Mouse (Mus musculus) myocyte (in vitro differentiated cells): ENCODE measurements around the gene Tmem230. TPM values are rescaled to one million over a fixed set of nuclear protein-coding genes. Genes with fewer than 3 reads are reported as not detected.
"Not testable (repeated sequence)": the region's sequence is repeated elsewhere in the genome, so short reads cannot be mapped to it uniquely, and the experiment has no call there.

Experiments used
- H3K27me3 ChIP-seq: one replicate; pipeline ENCODE4 v1.6.1; 2011; ENCODE audit not compliant: control insufficient read depth, insufficient read depth, insufficient read length
- H3K36me3 ChIP-seq: one replicate; pipeline ENCODE4 v1.6.1; 2011; ENCODE audit not compliant: control insufficient read depth, insufficient read depth
- H3K4me2 ChIP-seq: one replicate; pipeline ENCODE4 v1.6.1; 2011; ENCODE audit warnings: low read depth, control low read depth
- H3K4me3 ChIP-seq: one replicate; pipeline ENCODE4 v1.5.1; 2011; ENCODE audit warnings: mild to moderate bottlenecking, control low read depth, moderate library complexity
- H3K79me2 ChIP-seq: one replicate; pipeline ENCODE4 v1.6.1; 2011; ENCODE audit not compliant: control insufficient read depth, insufficient read depth
- H3ac ChIP-seq: one replicate; pipeline ENCODE4 v1.6.1; 2011; ENCODE audit not compliant: control insufficient read depth, insufficient read length
- CEBPB ChIP-seq: IDR thresholded peaks from 2 replicates; pipeline ENCODE4 v1.6.1; 2011; ENCODE audit warnings: mild to moderate bottlenecking, moderate library complexity; ENCODE audit not compliant: poor library complexity, insufficient read depth, severe bottlenecking
- E2F4 ChIP-seq: IDR thresholded peaks from one replicate; pipeline ENCODE4 v1.6.1; 2011; ENCODE audit warnings: mild to moderate bottlenecking, control low read depth, moderate library complexity; ENCODE audit not compliant: insufficient read depth
- MAX ChIP-seq: IDR thresholded peaks from one replicate; pipeline ENCODE4 v1.6.1; 2011; ENCODE audit warnings: low read depth, mild to moderate bottlenecking, control low read depth
- MYOD1 ChIP-seq, 3 experiments: IDR thresholded peaks; one replicate each; pipeline ENCODE4 v1.6.1; 2011; ENCODE audit warnings: control low read depth in 2 of 3, low read depth in 2 of 3, mild to moderate bottlenecking in 2 of 3, moderate library complexity in 1 of 3; ENCODE audit not compliant: insufficient read length in 2 of 3, control insufficient read depth in 1 of 3
- MYOG ChIP-seq, 3 experiments: IDR thresholded peaks; one replicate each; pipeline ENCODE4 v1.6.1; 2011; ENCODE audit warnings: control low read depth in 2 of 3, low read depth in 2 of 3, mild to moderate bottlenecking in 2 of 3; ENCODE audit not compliant: insufficient read length in 2 of 3, control insufficient read depth in 1 of 3, insufficient read depth in 1 of 3
- POLR2A ChIP-seq: IDR thresholded peaks from one replicate; pipeline ENCODE4 v1.6.1; 2011; ENCODE audit warnings: low read depth, mild to moderate bottlenecking, control low read depth, moderate library complexity; ENCODE audit not compliant: insufficient read length
- POLR2AphosphoS2 ChIP-seq: IDR thresholded peaks from one replicate; pipeline ENCODE4 v1.6.1; 2011; ENCODE audit warnings: low read depth, control low read depth; ENCODE audit not compliant: insufficient read length
- REST ChIP-seq: IDR thresholded peaks from one replicate; pipeline ENCODE4 v1.6.1; 2011; ENCODE audit warnings: mild to moderate bottlenecking, control low read depth, moderate library complexity; ENCODE audit not compliant: insufficient read depth, insufficient read length
- SRF ChIP-seq: IDR thresholded peaks from one replicate; pipeline ENCODE4 v1.6.1; 2011; ENCODE audit warnings: low read depth; ENCODE audit not compliant: control insufficient read depth, insufficient read length
- TCF12 ChIP-seq: IDR thresholded peaks from one replicate; pipeline ENCODE4 v1.6.1; 2011; ENCODE audit warnings: mild to moderate bottlenecking, control low read depth; ENCODE audit not compliant: poor library complexity, insufficient read depth, severe bottlenecking
- TCF3 ChIP-seq: IDR thresholded peaks from one replicate; pipeline ENCODE4 v1.6.1; 2011; ENCODE audit warnings: low read depth, control low read depth; ENCODE audit not compliant: insufficient read length
- USF1 ChIP-seq: IDR thresholded peaks from one replicate; pipeline ENCODE4 v1.6.1; 2011; ENCODE audit warnings: low read depth, mild to moderate bottlenecking, control low read depth, moderate library complexity
- polyA plus RNA-seq: library from polyadenylated mRNA; unstranded; fragments of >200 nt; fragmentation: generic; extraction: Trizol; gene quantifications from one replicate; pipeline ENCODE4 v1.2.1, GENCODE M21; 2012; ENCODE audit warnings: missing spikeins

Gene Tmem230
- 76.6 TPM for polyA plus RNA-seq

GRCm38 (mm10) chr2:132247539-132248313 lies at the start of gene Tmem230:
Gene Tmem230, minus strand, starts transcription at chr2:132247807.
- H3K36me3 ChIP-seq = peaks cover 32% of the 10 kb centered on the region
- H3K4me2 ChIP-seq = peak within 1 kb of the TSS; percentile 85

DNA sequence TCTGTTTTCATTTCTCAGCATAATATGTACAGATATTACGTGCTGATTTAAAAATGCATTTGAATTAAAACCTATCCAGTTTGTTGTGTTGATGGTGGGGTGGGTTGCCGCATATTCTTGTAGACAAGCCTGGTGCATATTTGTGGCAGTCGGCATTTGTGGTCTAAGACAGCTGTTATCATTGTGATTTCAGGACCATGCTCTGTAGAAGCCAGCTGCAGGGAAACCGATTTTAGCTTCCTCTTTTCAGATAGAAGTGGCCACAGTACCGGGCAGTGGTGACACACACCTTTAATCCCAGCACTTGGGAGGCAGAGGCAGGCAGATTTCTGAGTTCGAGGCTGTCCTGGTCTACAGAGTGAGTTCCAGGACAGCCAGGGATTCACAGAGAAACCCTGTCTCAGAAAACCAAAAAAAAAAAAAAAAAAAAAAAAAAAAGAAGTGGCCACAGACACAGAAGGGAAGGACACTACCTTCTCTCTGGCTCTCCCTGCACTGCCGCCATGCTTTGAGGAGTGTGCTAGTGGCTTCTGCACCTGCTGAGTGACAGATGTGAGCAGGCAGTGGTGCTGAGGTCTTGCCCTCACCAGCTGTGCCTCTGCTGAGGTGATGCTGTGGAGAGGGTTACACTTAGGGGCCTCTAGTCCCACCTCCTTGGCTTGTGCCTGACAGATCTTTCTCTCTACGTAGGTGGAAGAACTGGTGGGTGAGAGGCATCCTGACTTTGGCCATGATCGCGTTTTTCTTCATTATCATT lies 46.3 kb upstream of the Tmem230 start:
- no peak overlapping the region for H3K4me3 ChIP-seq

More at GRCm38 (mm10) chr2:132247539-132248313, at the start of gene Tmem230:
- H3K27me3 ChIP-seq = no peaks in the 10 kb centered on the region
- H3K4me3 ChIP-seq = peak within 1 kb of the TSS; percentile 48
- no peak for TF ChIP-seq MYOD1 (IDR thresholded peaks at IDR 0.05; ENCODE audit: control insufficient read depth in 1 of 3, insufficient read length in 2 of 3, low read depth in 2 of 3)
- no peak for TF ChIP-seq E2F4
- peak; percentile 92 for TF ChIP-seq MAX
- TF ChIP-seq TCF12 = no peak
- no peak for TF ChIP-seq REST
- no peak for TF ChIP-seq MYOG (IDR thresholded peaks at IDR 0.05; ENCODE audit: control insufficient read depth in 1 of 3, insufficient read depth in 1 of 3, insufficient read length in 2 of 3, low read depth in 2 of 3)
- no peak for TF ChIP-seq CEBPB
- TF ChIP-seq SRF = no peak
- no peak for TF ChIP-seq TCF3
- TF ChIP-seq USF1 = peak; percentile 11
- peak; percentile 85 for TF ChIP-seq POLR2AphosphoS2
- peak; percentile 78 for TF ChIP-seq POLR2A
- H3K79me2 ChIP-seq = peaks cover 43% of the 10 kb centered on the region
- H3ac ChIP-seq = no peak within 1 kb of the TSS

GRCm38 (mm10) chr2:132292083-132292482 lies 44.5 kb upstream of the Tmem230 start:
- no peak overlapping the region for H3K4me3 ChIP-seq

More for the DNA sequence above, 46.3 kb upstream of the Tmem230 start:
- H3ac ChIP-seq = no peak overlapping the region
- no peak for TF ChIP-seq CEBPB
- TF ChIP-seq SRF = no peak
- peak in 2 of 3 experiments; percentile 12 to 56 for TF ChIP-seq MYOD1 (IDR thresholded peaks at IDR 0.05; ENCODE audit: control insufficient read depth in 1 of 3, insufficient read length in 2 of 3, low read depth in 2 of 3)
- peak; percentile 21 for TF ChIP-seq TCF12
- no peak for TF ChIP-seq E2F4
- TF ChIP-seq MYOG (IDR thresholded peaks at IDR 0.05; ENCODE audit: control insufficient read depth in 1 of 3, insufficient read depth in 1 of 3, insufficient read length in 2 of 3, low read depth in 2 of 3) = peak in 2 of 3 experiments; percentile 47 to 60
- peak; percentile 16 for TF ChIP-seq TCF3
- no peak overlapping the region for H3K4me2 ChIP-seq
- H3K27me3 ChIP-seq = no peaks in the 10 kb centered on the region
- peaks cover 21% of the 10 kb centered on the region for H3K36me3 ChIP-seq
- peaks cover 2% of the 10 kb centered on the region for H3K79me2 ChIP-seq

DNA sequence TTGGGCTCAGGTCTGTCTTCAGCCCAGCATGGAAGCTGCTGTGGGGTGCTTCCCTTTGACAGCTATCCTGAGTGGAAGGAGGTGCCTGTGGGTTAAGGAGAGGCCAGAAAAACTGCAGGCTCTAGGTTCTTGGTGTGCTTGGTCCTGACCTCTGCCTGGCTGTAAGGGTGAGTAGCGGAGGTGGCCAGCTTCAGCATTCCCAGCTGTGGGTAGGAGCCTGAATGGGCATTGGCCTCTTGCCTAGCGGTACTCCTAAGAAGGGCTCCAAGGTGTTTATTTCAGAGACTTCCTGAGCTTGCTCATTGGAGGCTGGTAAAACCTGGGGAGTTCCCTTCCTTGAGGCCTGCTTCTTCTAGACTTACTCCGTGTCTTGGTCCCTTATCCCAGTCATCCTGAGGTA lies 43.7 kb upstream of the Tmem230 start:
- peak overlapping the region; percentile 40 for H3K4me2 ChIP-seq
- H3K36me3 ChIP-seq = peaks cover 16% of the 10 kb centered on the region
- no peak overlapping the region for H3K4me3 ChIP-seq
- H3K79me2 ChIP-seq = peaks cover 18% of the 10 kb centered on the region
- no peaks in the 10 kb centered on the region for H3K27me3 ChIP-seq
- H3ac ChIP-seq = no peak overlapping the region
- TF ChIP-seq MYOD1 (IDR thresholded peaks at IDR 0.05; ENCODE audit: control insufficient read depth in 1 of 3, insufficient read length in 2 of 3, low read depth in 2 of 3) = peak in 2 of 3 experiments; percentile 22 to 53
- TF ChIP-seq MYOG (IDR thresholded peaks at IDR 0.05; ENCODE audit: control insufficient read depth in 1 of 3, insufficient read depth in 1 of 3, insufficient read length in 2 of 3, low read depth in 2 of 3) = peak in 2 of 3 experiments; percentile 30 to 40
- TF ChIP-seq MAX = no peak
- no peak for TF ChIP-seq USF1

More at GRCm38 (mm10) chr2:132292083-132292482, 44.5 kb upstream of the Tmem230 start:
- Histone ChIP-seq H3K36me3 (peaks cover 17% of the 10 kb centered on the region), H3K27me3 (no peaks in the 10 kb centered on the region), H3ac (no peak overlapping the region), H3K79me2 (peaks cover 18% of the 10 kb centered on the region), H3K4me2 (no peak overlapping the region)
- TF ChIP-seq TCF12 (no peak), POLR2A (no peak), MYOG (IDR thresholded peaks at IDR 0.05; ENCODE audit: control insufficient read depth in 1 of 3, insufficient read depth in 1 of 3, insufficient read length in 2 of 3, low read depth in 2 of 3) (no peak), MYOD1 (IDR thresholded peaks at IDR 0.05; ENCODE audit: control insufficient read depth in 1 of 3, insufficient read length in 2 of 3, low read depth in 2 of 3) (peak in 1 of 3 experiments; percentile 46), POLR2AphosphoS2 (no peak), E2F4 (no peak), CEBPB (no peak)

DNA sequence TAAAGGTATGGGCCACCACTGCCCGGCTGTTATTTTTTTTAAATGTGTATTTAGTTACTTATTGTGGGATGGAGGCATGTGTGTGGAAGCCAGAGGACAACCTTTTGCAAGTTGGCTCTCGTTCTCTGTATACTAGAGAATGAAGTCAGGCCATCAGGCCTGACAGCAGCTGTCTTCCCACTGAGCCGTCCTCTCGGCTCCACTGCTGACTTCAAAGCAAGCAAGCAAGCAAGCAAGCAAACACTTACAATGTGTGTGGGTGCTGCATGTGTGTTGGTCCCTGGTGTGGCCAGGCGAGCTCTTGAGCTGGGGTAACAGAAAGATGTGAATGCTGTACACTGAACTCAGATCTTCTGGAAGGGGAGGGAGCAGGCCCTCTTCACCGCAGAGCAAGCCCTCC lies 43.2 kb upstream of the Tmem230 start:
- Histone ChIP-seq H3K4me3 (no peak overlapping the region), H3K36me3 (peaks cover 12% of the 10 kb centered on the region), H3K27me3 (no peaks in the 10 kb centered on the region), H3ac (no peak overlapping the region), H3K79me2 (peaks cover 18% of the 10 kb centered on the region), H3K4me2 (peak overlapping the region; percentile 40)
- TF ChIP-seq MYOG (IDR thresholded peaks at IDR 0.05; ENCODE audit: control insufficient read depth in 1 of 3, insufficient read depth in 1 of 3, insufficient read length in 2 of 3, low read depth in 2 of 3) = peak in 2 of 3 experiments; percentile 69 to 71
- no peak for TF ChIP-seq POLR2A
- TF ChIP-seq MAX = no peak
- no peak for TF ChIP-seq USF1
- TF ChIP-seq MYOD1 (IDR thresholded peaks at IDR 0.05; ENCODE audit: control insufficient read depth in 1 of 3, insufficient read length in 2 of 3, low read depth in 2 of 3) = peak in 2 of 3 experiments; percentile 34 to 82
- TF ChIP-seq CEBPB = no peak

DNA sequence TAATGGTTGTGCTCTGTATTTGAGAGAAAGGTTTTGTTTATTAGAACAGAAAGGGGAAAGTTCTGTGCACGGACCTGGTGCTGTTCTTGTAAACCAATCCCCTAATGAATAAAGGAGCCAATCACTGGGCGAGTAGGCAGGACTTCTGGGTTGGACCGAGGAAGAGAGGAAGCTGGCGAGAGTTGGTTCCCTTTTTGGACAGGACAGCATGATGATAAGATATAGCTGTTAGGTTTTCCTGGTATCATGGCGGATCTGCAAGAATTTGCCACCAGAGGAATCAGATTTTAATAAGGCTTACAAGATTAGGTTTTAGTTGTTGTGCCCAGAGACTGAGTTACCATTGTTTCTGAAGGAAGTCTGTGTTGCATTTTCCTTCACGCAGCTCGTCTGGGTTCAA lies 41.6 kb upstream of the Tmem230 start:
- H3K4me2 ChIP-seq, H3K36me3 ChIP-seq, H3K4me3 ChIP-seq, H3ac ChIP-seq, H3K27me3 ChIP-seq: not testable (repeated sequence)
- H3K79me2 ChIP-seq = peaks cover 24% of the 10 kb centered on the region
